Mouse (Mus musculus): Measurements from ENCODE around the gene Mta3. TPM values are rescaled to one million over a fixed set of nuclear protein-coding genes. Genes with fewer than 3 reads are reported as not detected.

Mta3 gene
- polyA plus RNA-seq, 1 experiment, result 75.0 TPM

DNA sequence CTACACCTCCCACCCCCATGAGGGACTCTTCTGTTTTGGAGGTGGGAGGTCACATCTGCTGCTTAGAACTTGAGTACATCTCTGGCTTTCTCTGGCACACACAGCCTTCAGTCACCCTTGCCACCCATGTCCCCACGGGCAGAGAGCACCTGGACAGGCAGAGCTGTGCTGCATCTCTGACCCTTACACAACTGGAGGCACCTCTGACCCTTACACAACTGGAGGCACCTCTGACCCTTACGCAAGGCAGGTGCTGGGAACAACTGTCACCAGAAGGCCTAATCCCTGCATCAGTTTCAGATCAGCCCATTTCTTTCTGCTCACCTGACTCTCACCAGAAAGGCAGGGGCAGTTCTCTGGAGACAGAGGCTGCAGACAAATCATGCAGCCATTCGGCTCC, 130.1 kb downstream of the Mta3 start:
- Histone ChIP-seq H3K27ac (ENCODE audit: insufficient read depth, low read length) (no peak overlapping the region), H3K4me3 (ENCODE audit: insufficient read depth, low read length) (no peak overlapping the region), H3K4me1 (ENCODE audit: control insufficient read depth, insufficient read depth, low read length) (peaks cover 2% of the 10 kb centered on the region; the same call in 1 of the 2 replicates)
- TF ChIP-seq POLR2A (IDR thresholded peaks at IDR 0.05; ENCODE audit: extremely low read depth, insufficient read depth, low read length) (no peak), CTCF (IDR thresholded peaks at IDR 0.05; ENCODE audit: extremely low read depth, insufficient read depth, low read length) (no peak)

DNA sequence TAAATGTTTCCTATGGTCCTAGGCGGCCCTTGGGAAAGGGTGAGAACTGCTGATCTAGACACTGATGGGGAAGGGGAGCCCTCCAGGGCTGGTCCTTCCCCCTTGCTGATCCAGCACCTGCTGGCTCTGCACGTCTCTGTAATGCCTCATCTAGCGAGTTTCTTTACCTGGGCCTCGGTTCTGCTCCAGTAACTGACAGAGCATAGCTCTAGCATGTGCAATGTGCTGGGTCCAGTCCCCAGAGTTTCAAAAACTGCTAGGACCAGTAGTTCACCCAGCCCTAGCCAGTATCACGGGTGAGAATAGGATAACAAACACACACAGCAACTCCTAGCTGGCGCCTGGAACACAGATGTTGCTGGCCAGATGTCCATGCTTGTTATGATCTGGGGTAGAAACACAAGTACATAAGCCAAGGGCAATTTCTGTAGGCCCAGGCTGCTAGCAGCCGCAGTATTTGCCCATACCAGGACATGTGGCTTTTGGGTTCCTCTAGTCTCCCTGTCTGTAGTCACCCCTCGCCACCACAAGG, 131.8 kb downstream of the Mta3 start:
- no peak overlapping the region for H3K4me3 ChIP-seq (ENCODE audit: insufficient read depth, low read length)
- TF ChIP-seq CTCF (IDR thresholded peaks at IDR 0.05; ENCODE audit: extremely low read depth, insufficient read depth, low read length), result no peak
- no peak for TF ChIP-seq POLR2A (IDR thresholded peaks at IDR 0.05; ENCODE audit: extremely low read depth, insufficient read depth, low read length)
- no peak overlapping the region for H3K27ac ChIP-seq (ENCODE audit: insufficient read depth, low read length)
- peaks cover 2% of the 10 kb centered on the region; the same call in 1 of the 2 replicates for H3K4me1 ChIP-seq (ENCODE audit: control insufficient read depth, insufficient read depth, low read length)

DNA sequence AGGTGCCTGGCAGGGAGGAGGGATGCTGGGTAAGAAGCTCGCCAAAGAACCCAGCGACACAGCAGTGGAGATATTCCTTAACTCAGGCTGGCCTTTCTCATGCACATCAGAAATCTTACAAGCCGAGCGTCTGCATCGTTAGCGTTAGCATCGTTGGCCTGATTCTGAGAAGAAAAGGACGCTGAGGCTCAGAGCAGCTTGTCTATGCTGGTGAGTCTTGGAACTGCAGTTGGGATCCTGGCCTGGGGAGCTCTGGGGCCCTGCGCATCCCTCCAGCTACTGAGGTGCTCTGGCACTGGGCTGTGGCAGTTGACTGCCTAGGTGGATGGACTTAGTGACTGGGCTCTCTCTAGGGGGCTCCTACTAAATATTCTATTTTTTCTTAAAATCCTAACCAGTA, 133.2 kb downstream of the Mta3 start:
- no peak overlapping the region for H3K27ac ChIP-seq (ENCODE audit: insufficient read depth, low read length)
- no peak overlapping the region for H3K4me3 ChIP-seq (ENCODE audit: insufficient read depth, low read length)
- peak; percentile 28 for TF ChIP-seq CTCF (IDR thresholded peaks at IDR 0.05; ENCODE audit: extremely low read depth, insufficient read depth, low read length)
- TF ChIP-seq POLR2A (IDR thresholded peaks at IDR 0.05; ENCODE audit: extremely low read depth, insufficient read depth, low read length), result no peak
- H3K4me1 ChIP-seq (ENCODE audit: control insufficient read depth, insufficient read depth, low read length), result peaks cover 2% of the 10 kb centered on the region; the same call in 1 of the 2 replicates

DNA sequence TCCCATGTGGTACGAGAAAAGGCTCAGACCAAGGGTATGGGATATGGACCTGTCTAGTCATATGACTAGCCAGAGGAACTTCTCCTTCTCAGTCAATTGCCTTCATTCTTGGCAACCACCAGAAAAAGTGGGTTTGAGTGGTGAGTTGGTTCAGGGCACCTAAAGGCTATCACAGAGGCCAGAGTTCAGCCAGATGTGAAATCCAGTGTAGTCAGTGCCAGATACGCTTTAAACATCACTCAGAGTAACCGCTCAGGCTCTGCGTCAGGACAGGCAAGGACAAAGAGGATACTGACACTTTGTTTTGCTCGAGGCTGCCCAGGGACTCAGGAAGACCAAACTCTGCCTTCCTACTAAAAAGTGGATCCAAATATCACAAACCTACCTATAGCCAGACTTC, 135.0 kb downstream of the Mta3 start:
- Histone ChIP-seq H3K4me1 (ENCODE audit: control insufficient read depth, insufficient read depth, low read length) (no peaks in the 10 kb centered on the region), H3K4me3 (ENCODE audit: insufficient read depth, low read length) (no peak overlapping the region), H3K27ac (ENCODE audit: insufficient read depth, low read length) (no peak overlapping the region)
- TF ChIP-seq CTCF (IDR thresholded peaks at IDR 0.05; ENCODE audit: extremely low read depth, insufficient read depth, low read length) (no peak), POLR2A (IDR thresholded peaks at IDR 0.05; ENCODE audit: extremely low read depth, insufficient read depth, low read length) (no peak)

DNA sequence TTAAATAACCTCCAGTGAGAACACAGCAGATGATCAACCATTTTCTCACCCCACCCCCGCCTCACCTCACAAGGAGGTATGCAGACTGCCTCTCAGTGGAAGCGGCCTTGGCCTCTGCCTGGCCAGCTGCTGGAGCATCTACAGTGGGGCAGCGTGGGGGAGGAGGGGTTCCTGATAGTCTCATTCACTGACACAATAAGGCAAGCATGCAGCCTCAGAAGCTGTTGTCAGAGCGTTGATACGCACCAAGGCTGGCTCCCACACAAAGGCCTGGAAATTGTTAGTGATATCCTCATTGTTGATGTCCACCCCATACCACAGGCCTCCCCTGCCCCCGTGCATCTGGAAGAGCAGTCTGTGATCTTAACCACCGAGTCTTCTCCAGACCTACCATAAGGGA, 137.8 kb downstream of the Mta3 start:
- no peak overlapping the region for H3K4me3 ChIP-seq (ENCODE audit: insufficient read depth, low read length)
- TF ChIP-seq CTCF (IDR thresholded peaks at IDR 0.05; ENCODE audit: extremely low read depth, insufficient read depth, low read length) (no peak), POLR2A (IDR thresholded peaks at IDR 0.05; ENCODE audit: extremely low read depth, insufficient read depth, low read length) (no peak)
- no peak overlapping the region for H3K27ac ChIP-seq (ENCODE audit: insufficient read depth, low read length)
- no peaks in the 10 kb centered on the region for H3K4me1 ChIP-seq (ENCODE audit: control insufficient read depth, insufficient read depth, low read length)

DNA sequence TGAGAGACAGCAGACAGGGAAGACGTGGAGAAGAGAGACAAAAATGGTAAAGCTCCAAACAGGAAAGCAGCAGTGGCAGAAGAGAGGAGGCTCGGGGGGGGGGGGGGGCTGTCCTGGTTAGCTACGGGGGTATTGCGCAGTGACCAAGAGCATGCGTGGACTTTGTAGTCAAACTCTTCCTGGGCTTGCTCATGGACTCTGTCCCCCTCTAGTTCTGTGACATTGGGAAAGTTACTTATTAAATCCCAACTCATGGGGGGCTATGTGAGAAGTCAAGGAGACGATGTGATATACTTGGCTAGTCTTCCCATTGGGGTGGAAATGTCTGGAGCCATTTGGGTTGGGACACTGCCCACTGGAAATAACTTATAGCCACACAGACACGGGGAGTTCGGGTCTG, 139.6 kb downstream of the Mta3 start:
- Histone ChIP-seq H3K27ac (ENCODE audit: insufficient read depth, low read length) (no peak overlapping the region), H3K4me3 (ENCODE audit: insufficient read depth, low read length) (no peak overlapping the region), H3K4me1 (ENCODE audit: control insufficient read depth, insufficient read depth, low read length) (peaks cover 4% of the 10 kb centered on the region)
- TF ChIP-seq POLR2A (IDR thresholded peaks at IDR 0.05; ENCODE audit: extremely low read depth, insufficient read depth, low read length), result no peak
- TF ChIP-seq CTCF (IDR thresholded peaks at IDR 0.05; ENCODE audit: extremely low read depth, insufficient read depth, low read length), result no peak

DNA sequence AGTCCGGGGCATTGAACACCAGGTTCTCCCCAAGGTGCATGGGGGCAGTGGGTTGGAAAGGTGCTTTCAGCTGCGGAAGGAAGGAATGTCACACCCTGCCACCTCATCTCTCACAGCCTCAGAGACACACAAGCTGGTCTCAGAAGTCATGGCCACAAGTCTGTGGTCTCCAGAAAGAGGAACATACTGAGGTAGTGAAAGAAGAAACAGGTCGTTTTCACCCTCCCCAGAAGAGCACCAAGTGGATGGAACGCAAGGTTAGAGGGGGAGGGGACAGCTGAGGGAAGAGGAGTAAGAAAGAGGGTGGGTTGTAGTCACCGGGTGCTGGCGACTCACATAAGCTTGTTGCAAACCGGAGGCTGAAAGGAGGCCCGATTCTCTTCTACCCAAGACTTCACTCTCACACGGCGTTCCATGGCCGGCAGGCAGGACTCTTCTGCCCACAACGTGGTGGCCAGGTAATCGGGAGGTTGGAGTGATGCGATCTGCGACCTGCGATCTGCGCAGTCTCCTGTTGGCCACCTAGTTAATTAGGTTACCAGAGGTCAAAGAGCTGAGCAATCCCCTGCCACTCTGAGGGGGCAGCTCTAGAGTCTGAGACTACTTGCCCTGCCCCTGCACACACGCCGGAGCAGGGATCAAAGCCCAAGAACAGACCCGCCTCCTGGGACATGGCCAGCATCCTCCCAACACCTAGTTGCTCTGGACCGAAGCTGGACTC, 140.5 kb downstream of the Mta3 start:
- no peak overlapping the region for H3K27ac ChIP-seq (ENCODE audit: insufficient read depth, low read length)
- H3K4me3 ChIP-seq (ENCODE audit: insufficient read depth, low read length), result no peak overlapping the region
- TF ChIP-seq POLR2A (IDR thresholded peaks at IDR 0.05; ENCODE audit: extremely low read depth, insufficient read depth, low read length), result no peak
- TF ChIP-seq CTCF (IDR thresholded peaks at IDR 0.05; ENCODE audit: extremely low read depth, insufficient read depth, low read length), result no peak
- H3K4me1 ChIP-seq (ENCODE audit: control insufficient read depth, insufficient read depth, low read length), result peaks cover 4% of the 10 kb centered on the region

DNA sequence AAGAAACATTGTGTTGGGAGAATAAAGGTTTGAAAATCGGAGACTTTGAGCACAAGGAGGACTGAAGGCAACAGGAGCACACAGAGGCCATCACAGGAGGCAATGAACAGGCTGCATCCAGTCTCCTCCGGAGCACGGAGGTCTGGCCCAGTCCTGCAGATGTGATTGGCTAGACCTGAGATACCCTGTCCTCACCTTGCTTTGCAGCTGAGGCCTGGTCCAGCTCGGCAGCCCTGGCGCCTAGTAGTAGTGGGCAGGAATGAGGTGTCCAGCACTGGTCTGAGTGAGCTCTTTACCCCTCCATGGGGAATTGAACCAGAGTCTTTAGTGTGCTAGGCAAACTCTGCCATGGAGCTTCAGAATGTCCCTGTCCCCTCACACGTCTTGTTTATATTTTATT, 141.1 kb downstream of the Mta3 start:
- TF ChIP-seq CTCF (IDR thresholded peaks at IDR 0.05; ENCODE audit: extremely low read depth, insufficient read depth, low read length) (no peak), POLR2A (IDR thresholded peaks at IDR 0.05; ENCODE audit: extremely low read depth, insufficient read depth, low read length) (no peak)
- H3K27ac ChIP-seq (ENCODE audit: insufficient read depth, low read length), result no peak overlapping the region
- no peak overlapping the region for H3K4me3 ChIP-seq (ENCODE audit: insufficient read depth, low read length)
- H3K4me1 ChIP-seq (ENCODE audit: control insufficient read depth, insufficient read depth, low read length), result peaks cover 4% of the 10 kb centered on the region

DNA sequence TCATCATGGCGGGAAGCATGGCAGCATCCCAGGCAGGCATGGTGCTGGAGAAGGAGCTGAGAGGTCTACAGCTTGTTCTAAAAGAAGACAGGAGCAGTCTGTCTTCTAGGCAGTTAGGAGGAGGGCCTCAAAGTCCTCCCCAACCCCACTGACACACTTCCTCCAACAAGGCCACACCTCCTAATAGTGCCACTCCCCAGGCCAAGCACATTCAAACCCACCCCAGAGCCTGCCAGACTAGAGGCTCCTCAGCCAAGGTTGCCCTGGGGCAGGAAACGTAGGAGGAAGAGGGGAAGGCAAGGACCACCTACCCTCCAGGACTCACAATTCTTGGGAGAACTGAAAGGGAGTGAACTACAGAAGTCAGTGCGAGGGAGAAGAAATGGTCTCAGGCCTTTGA, 141.9 kb downstream of the Mta3 start, which contains the start of gene Haao:
Gene Haao (minus strand): TSS at position 149 of the 400 bp plus-strand sequence.
- H3K27ac ChIP-seq (ENCODE audit: insufficient read depth, low read length), result no peak within 1 kb of the TSS
- no peak within 1 kb of the TSS for H3K4me3 ChIP-seq (ENCODE audit: insufficient read depth, low read length)

DNA sequence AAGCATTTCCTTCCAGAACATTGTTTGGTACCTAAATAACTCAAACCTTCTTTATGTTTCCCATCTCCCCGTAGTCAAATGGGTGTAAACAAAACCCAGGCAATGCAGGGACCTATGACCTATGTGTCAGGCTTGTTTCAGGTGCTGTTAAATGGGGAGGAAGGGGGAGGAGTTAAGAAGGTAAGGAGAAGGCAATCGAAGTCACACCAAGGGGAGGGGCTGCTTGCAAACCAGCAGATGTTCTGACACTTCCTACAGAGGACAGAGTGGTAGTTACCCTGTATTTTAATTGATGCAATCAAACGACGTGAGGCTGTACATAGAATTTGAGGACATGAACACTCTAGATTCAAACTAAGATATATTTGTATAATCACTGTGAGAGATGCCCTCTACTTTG, 142.5 kb downstream of the Mta3 start:
- Histone ChIP-seq H3K4me3 (ENCODE audit: insufficient read depth, low read length) (no peak overlapping the region), H3K4me1 (ENCODE audit: control insufficient read depth, insufficient read depth, low read length) (peaks cover 4% of the 10 kb centered on the region), H3K27ac (ENCODE audit: insufficient read depth, low read length) (no peak overlapping the region)
- TF ChIP-seq POLR2A (IDR thresholded peaks at IDR 0.05; ENCODE audit: extremely low read depth, insufficient read depth, low read length) (no peak), CTCF (IDR thresholded peaks at IDR 0.05; ENCODE audit: extremely low read depth, insufficient read depth, low read length) (no peak)

More for the DNA sequence above, 141.9 kb downstream of the Mta3 start, which contains the start of gene Haao:
- TF ChIP-seq POLR2A (IDR thresholded peaks at IDR 0.05; ENCODE audit: extremely low read depth, insufficient read depth, low read length) (no peak), CTCF (IDR thresholded peaks at IDR 0.05; ENCODE audit: extremely low read depth, insufficient read depth, low read length) (no peak)
- peaks cover 4% of the 10 kb centered on the region for H3K4me1 ChIP-seq (ENCODE audit: control insufficient read depth, insufficient read depth, low read length)
